Mouse (Mus musculus): ENCODE data around the gene Rasa2. TPM values are rescaled to one million over a fixed set of nuclear protein-coding genes. Genes with fewer than 3 reads are reported as not detected.
"Not testable (repeated sequence)": the region's sequence is repeated elsewhere in the genome, so short reads cannot be mapped to it uniquely, and the experiment has no call there.

Gene Rasa2
- polyA plus RNA-seq, 1 experiment from 2014 or later, result 12.3 TPM

DNA sequence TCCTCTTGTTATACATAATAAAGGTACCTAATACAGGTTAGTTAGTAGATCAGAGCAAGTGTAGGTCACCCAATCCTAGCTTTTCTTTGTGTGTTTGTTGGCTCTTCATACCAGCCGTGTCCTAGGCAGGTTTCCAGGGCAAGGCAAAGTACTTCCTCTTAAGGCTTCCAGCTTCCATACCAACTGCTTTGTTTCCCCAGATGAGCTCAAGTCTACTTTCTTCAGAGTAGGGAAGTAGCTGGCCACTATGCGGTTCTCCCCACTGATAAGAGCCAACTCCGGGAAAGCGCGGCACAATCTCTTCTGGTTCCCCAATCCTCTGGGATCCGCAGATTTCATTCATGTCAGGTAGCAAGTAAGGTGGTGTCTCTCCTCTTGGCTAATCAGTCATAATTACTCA, 72.3 kb downstream of the Rasa2 start:
- no peaks in the 10 kb centered on the region for H3K9me3 ChIP-seq
- no peaks in the 10 kb centered on the region for H3K4me1 ChIP-seq (replicated peaks)
- peaks cover 41% of the 10 kb centered on the region for H3K36me3 ChIP-seq
- H3K27ac ChIP-seq, result no peak overlapping the region
- H3K4me3 ChIP-seq, result no peak overlapping the region
- 91% methylated on average over 6 of the region's 6 CpGs for WGBS
- H3K27me3 ChIP-seq (ENCODE audit: insufficient read depth, poor library complexity, severe bottlenecking), result no peaks in the 10 kb centered on the region
- no peak for DNase-seq (ENCODE audit: low spot score)

DNA sequence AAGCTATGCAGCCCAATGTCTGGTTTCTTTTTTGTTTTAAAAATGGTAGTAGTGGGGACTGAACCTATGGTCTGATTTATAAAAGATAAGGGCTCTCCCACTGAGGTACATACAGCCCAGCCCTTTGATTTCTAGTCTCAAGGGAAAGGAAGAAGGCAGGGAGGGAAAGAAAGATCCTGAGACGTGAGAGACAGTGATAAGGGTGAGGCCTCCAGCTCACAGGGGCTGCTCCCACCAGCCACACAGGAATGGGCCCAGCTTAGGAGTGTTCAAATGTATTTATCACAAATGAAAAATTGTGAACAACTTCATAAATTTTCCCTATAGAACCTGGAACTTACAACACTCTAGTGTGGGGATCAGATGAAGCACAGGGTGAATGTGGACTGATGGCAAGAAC, 72.8 kb downstream of the Rasa2 start:
- Histone ChIP-seq H3K4me3 (no peak overlapping the region), H3K36me3 (peaks cover 36% of the 10 kb centered on the region), H3K9me3 (no peaks in the 10 kb centered on the region), H3K27me3 (ENCODE audit: insufficient read depth, poor library complexity, severe bottlenecking) (no peaks in the 10 kb centered on the region), H3K27ac (no peak overlapping the region), H3K4me1 (replicated peaks) (no peaks in the 10 kb centered on the region)
- 73% methylated on average over 1 of the region's 1 CpGs for WGBS
- DNase-seq (ENCODE audit: low spot score), result no peak

DNA sequence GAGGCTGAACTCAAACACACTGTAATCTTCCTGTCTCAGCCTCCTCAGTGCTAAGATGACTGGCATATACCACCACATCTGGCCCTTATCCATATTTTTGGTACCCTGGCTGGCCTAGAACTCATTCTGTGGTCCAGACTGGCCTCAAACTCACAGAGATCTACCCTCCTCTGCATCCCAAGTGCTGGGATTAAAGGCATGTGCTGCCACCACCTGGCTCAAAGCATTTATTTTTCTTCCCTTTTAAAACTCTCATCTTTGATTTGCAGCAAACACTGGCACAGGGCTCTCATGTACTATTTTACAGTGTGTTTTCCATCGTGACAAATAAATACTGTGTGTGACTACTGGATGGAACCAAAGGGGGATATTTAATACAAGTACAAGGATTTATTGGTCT, 77.3 kb downstream of the Rasa2 start:
- no peak overlapping the region for H3K4me3 ChIP-seq
- H3K27me3 ChIP-seq (ENCODE audit: insufficient read depth, poor library complexity, severe bottlenecking), result no peaks in the 10 kb centered on the region
- no peak overlapping the region for H3K27ac ChIP-seq
- no peaks in the 10 kb centered on the region for H3K9me3 ChIP-seq
- H3K36me3 ChIP-seq, result peaks cover 28% of the 10 kb centered on the region
- no peak for DNase-seq (ENCODE audit: low spot score)
- H3K4me1 ChIP-seq (replicated peaks), result no peaks in the 10 kb centered on the region
- WGBS, result 87% methylated on average over 1 of the region's 1 CpGs

DNA sequence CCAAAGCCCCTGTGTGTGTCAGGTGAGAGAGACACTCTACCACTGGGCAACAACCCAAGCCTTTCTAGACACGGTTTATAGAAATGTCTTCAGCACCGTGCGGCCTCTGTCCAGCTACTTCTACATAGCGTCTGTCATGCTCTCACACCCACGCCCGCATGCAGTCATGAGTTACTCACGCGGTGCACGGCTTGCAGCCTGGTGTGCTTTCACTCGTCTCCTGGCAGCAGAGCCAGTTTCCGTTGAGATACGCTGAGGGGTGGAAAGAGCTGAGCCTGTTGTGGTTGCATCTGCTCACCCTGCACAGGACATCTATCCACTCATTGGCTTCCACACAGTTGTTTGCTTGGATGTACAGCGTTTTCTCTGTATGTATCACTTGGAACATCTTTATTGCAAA, 86.0 kb downstream of the Rasa2 start:
- H3K4me1 ChIP-seq (replicated peaks), result 0 out of 2 replicates have a peak, but pooled peaks cover 6% of the 10 kb centered on the region
- H3K27me3 ChIP-seq (ENCODE audit: insufficient read depth, poor library complexity, severe bottlenecking), result no peaks in the 10 kb centered on the region
- no peak overlapping the region for H3K27ac ChIP-seq
- H3K9me3 ChIP-seq, result no peaks in the 10 kb centered on the region
- no peak for DNase-seq (ENCODE audit: low spot score)
- no peak overlapping the region for H3K4me3 ChIP-seq
- 95% methylated on average over 13 of the region's 13 CpGs for WGBS
- H3K36me3 ChIP-seq, result peaks cover 29% of the 10 kb centered on the region

DNA sequence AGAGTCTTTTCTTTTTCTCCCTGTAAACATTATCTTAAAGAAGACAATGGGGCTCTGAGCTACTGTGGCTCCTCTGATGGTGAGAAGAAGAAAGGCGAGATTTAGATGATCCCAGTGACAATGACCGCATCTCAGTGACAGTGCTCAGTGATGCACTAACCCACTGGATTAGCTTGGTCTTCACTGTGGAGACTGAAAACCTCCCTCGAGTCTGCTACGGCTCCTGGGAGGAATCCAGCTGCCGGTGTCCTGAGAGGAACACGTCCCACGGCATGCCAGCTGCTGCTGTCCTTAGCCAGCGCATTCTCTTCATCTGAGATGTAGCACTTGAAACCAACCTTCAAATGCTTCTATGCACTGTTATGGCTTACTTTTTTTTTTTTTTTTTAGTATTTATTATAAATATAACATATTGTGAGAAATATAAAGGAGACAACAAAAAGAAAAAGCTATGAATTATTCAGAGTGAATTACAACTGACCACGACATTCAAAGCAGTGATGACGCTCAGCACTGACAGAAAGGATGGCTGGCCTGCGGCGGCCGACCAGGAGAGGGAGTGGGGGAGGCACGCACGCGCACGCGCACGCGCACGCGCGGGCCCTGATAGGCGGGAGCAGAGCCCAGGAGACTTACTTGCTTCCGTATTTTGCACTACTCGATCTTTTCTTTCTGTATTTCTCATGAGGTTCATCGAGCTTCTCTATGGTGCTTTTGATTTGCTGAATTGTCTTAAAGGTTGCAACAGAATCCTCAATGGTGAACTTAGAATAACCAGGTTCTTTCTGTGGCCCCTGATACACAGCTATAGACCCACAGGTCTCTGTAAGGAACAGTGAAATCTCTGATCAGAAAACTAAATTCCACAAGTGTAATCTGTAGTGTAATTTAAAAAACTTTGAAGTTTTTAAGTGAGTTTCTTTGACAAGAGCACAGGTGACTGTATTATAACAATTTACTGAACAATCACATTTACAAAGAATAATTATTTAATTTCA, 87.5 kb downstream of the Rasa2 start:
- Histone ChIP-seq H3K9me3 (no peaks in the 10 kb centered on the region), H3K27ac (peak overlapping the region; percentile 29; the same call in 1 of the 2 replicates), H3K4me3 (peak overlapping the region; percentile 34), H3K36me3 (peaks cover 29% of the 10 kb centered on the region), H3K4me1 (replicated peaks) (0 out of 2 replicates have a peak, but pooled peaks cover 6% of the 10 kb centered on the region), H3K27me3 (ENCODE audit: insufficient read depth, poor library complexity, severe bottlenecking) (no peaks in the 10 kb centered on the region)
- WGBS, result 29% methylated on average over 27 of the region's 27 CpGs
- peak; percentile 77 for DNase-seq (ENCODE audit: low spot score)

DNA sequence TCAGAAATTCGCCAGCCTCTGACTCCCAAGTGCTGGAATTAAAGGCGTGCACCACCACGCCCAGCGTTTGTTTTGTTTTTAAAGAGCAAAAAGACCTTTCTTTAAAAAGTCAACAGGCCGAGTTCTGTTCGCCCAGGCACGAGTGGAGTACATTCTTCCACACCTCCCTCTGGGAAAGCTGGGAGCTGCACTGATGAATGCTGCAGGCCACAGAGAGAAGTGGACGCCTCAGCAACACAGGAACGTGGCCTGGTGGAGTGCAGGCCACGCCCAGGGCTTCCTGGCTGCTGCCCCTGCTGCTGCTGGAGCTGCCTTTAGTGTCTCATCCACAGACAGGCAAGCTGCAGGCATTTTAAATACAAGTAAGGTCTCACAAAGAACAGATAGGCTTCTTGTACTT, 92.5 kb downstream of the Rasa2 start:
- Histone ChIP-seq H3K27me3 (ENCODE audit: insufficient read depth, poor library complexity, severe bottlenecking) (no peaks in the 10 kb centered on the region), H3K36me3 (peaks cover 17% of the 10 kb centered on the region), H3K4me1 (replicated peaks) (peaks cover 17% of the 10 kb centered on the region), H3K9me3 (no peaks in the 10 kb centered on the region), H3K4me3 (no peak overlapping the region), H3K27ac (no peak overlapping the region)
- 65% methylated on average over 10 of the region's 10 CpGs for WGBS
- no peak for DNase-seq (ENCODE audit: low spot score)

DNA sequence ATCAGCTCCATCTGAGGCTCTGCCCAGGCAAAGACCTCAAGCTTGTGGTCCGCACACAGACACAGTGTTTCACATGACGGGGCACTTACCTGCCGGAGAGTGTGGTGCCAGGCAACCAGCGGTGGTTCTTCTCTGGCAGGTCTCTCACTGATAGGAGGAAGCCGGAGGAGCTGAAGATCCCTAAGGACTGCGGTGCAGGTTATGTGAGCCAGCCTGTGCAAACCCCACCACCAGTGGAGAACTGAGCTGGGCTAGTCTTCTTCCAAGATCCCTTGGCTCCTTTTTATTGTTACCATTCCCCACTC, 93.8 kb downstream of the Rasa2 start:
- WGBS, result 95% methylated on average over 6 of the region's 6 CpGs
- DNase-seq (ENCODE audit: low spot score), result no peak
- H3K27me3 ChIP-seq (ENCODE audit: insufficient read depth, poor library complexity, severe bottlenecking), result no peaks in the 10 kb centered on the region
- peaks cover 13% of the 10 kb centered on the region for H3K4me1 ChIP-seq (replicated peaks)
- no peak overlapping the region for H3K4me3 ChIP-seq
- peaks cover 13% of the 10 kb centered on the region for H3K36me3 ChIP-seq
- H3K9me3 ChIP-seq, result no peaks in the 10 kb centered on the region
- no peak overlapping the region for H3K27ac ChIP-seq

DNA sequence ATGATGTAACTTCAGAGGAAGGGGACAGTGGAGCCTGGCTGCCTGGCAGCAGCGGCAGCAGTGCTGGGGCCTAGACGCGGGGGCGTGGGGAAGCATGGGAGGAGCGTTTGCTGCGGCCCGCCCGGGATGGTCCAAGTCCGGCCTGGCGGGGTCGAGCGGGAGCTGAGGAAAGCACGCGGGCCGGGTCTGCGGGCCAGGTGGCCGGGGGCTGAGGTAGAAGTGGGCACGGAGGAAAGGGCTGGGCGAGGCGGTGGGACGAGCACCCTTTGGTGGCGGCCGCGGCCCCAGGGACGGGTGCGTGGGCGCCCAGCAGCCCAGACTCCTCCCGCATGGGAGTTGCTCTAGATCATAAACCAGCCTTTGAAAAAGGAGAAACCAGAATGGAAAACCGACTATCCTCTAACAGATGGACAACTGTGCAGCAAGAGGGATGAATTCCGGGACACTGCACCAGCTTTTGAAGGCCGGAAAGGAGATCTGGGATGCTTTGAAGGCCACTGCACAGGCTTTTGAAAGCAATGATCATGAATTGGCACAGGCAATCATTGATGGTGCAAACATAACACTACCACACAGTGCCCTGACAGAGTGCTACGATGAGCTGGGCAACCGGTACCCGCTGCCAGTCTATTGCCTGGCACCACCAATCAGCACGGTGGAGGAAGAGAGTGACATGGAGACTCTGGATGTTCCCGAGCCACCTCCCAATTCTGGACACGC, 94.4 kb downstream of the Rasa2 start:
- WGBS, result 30% methylated on average over 37 of the region's 37 CpGs
- Histone ChIP-seq H3K4me1 (replicated peaks) (peaks cover 13% of the 10 kb centered on the region), H3K4me3 (peak overlapping the region; percentile 47), H3K27ac (peak overlapping the region; percentile 80), H3K9me3 (no peaks in the 10 kb centered on the region), H3K27me3 (ENCODE audit: insufficient read depth, poor library complexity, severe bottlenecking) (no peaks in the 10 kb centered on the region), H3K36me3 (peaks cover 10% of the 10 kb centered on the region)
- peak; percentile 68 for DNase-seq (ENCODE audit: low spot score)

DNA sequence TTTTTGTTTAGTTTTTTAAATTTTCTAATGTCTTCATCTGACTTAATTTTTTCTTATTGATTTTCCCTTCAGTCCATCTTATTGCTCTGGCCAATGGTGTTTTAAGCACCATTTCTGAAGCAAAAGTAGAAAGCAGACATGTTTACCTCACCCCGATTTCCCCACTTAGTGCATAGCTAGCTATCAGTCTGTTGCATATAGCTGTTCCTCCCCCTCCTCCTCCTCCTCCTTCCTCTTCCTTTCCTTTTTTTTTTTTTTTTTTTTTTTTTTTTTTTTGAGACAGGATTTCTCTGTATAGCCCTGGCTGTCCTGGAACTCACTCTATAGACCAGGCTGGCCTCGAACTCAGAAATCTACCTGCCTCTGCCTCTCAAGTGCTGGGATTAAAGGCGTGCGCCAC, 95.3 kb downstream of the Rasa2 start:
- H3K4me1 ChIP-seq (replicated peaks), result peaks cover 13% of the 10 kb centered on the region
- not testable (repeated sequence) for H3K27ac ChIP-seq; DNase-seq (ENCODE audit: low spot score); H3K36me3 ChIP-seq; H3K4me3 ChIP-seq; H3K27me3 ChIP-seq (ENCODE audit: insufficient read depth, poor library complexity, severe bottlenecking); H3K9me3 ChIP-seq
- 94% methylated on average over 4 of the region's 4 CpGs for WGBS

DNA sequence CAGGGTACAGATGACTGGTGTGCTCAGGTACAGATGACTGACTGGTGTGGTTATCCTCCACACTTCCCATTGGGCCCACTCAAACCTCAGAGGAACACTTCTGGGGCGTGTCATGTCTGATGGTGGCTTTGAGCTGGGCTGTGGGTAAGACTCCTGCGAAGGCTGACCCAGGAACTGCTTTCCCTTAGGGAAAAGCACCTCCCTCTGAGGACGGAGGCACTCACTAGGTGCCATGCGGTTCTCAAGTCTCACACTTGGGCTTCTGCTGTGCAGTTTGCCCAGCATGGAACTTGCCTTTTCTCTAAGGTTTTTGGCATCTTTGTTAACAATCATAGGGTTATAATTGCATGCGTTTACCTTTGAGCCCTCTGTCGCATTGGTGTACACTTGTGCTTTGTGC, 96.0 kb downstream of the Rasa2 start:
- Histone ChIP-seq H3K9me3 (no peaks in the 10 kb centered on the region), H3K36me3 (0 out of 2 replicates have a peak, but pooled peaks cover 3% of the 10 kb centered on the region), H3K4me1 (replicated peaks) (peaks cover 17% of the 10 kb centered on the region), H3K4me3 (no peak overlapping the region), H3K27ac (no peak overlapping the region), H3K27me3 (ENCODE audit: insufficient read depth, poor library complexity, severe bottlenecking) (no peaks in the 10 kb centered on the region)
- DNase-seq (ENCODE audit: low spot score), result no peak
- 87% methylated on average over 6 of the region's 6 CpGs for WGBS

DNA sequence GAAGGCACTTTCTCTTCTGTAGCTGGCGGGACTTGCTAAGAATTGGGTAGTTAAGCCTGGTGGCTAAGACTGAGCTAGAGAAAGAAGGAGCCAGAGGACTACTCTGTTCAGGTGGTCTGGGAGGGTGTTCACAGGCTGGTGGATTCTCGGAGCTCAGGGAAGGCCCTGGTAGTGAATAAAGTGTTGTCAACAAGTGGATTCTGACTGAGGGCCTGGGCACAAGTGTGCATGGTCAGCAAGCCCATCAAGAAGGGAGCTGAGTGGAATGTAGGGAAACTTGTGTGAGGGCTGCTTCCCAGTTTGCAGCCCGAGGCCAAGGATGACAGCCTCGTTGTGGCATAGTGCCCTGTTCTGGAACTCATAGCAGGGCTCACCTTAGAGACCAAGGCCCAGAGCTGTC, 97.2 kb downstream of the Rasa2 start:
- H3K27me3 ChIP-seq (ENCODE audit: insufficient read depth, poor library complexity, severe bottlenecking), result no peaks in the 10 kb centered on the region
- H3K36me3 ChIP-seq, result 0 out of 2 replicates have a peak, but pooled peaks cover 3% of the 10 kb centered on the region
- no peak overlapping the region for H3K4me3 ChIP-seq
- no peaks in the 10 kb centered on the region for H3K9me3 ChIP-seq
- H3K4me1 ChIP-seq (replicated peaks), result peaks cover 21% of the 10 kb centered on the region
- 91% methylated on average over 4 of the region's 4 CpGs for WGBS
- DNase-seq (ENCODE audit: low spot score), result no peak
- H3K27ac ChIP-seq, result no peak overlapping the region

DNA sequence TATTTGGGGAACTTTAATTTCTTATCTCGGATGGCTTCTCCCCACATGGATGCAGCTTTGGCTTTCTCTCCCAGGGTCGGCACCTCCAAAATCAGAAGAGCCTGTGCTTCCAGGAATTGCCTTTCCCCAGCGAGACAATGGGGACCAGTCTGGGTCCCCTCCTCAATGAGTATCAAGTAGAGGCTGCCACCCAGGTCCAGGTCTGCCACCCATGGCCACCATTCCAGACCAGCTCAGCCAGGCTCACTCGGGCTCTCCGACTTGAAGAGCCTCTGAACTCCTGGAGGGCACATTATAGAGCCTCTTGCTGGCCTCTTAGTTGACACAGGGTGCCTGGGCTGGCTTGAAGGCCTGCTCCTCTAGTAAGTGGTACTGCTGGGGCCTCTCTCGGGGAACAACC, 97.9 kb downstream of the Rasa2 start:
- Histone ChIP-seq H3K27me3 (ENCODE audit: insufficient read depth, poor library complexity, severe bottlenecking) (no peaks in the 10 kb centered on the region), H3K4me3 (no peak overlapping the region), H3K27ac (no peak overlapping the region), H3K4me1 (replicated peaks) (peaks cover 21% of the 10 kb centered on the region), H3K9me3 (no peaks in the 10 kb centered on the region), H3K36me3 (no peaks in the 10 kb centered on the region)
- 81% methylated on average over 6 of the region's 6 CpGs for WGBS
- DNase-seq (ENCODE audit: low spot score), result no peak

DNA sequence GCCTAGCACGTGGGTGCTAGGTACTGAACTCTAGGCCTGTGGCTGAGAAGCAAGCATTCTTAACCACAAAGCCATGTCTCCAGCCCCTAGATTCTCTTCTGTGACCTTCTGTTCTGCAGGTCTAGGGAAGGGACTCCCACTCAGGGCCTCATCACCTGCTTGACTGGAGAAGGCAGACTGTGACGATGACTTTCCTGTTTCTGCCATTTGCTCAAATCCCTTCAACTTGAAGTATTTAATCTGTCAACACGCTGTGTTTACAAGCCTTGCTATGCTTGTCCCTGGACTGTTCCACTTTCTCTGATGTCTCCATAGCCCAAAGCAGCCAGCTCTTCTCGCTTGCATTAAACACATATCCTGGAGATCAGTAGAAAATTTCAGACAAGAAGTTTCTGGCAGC, 98.9 kb downstream of the Rasa2 start:
- WGBS, result 86% methylated on average over 4 of the region's 4 CpGs
- peaks cover 19% of the 10 kb centered on the region for H3K4me1 ChIP-seq (replicated peaks)
- H3K27ac ChIP-seq, result no peak overlapping the region
- no peaks in the 10 kb centered on the region for H3K36me3 ChIP-seq
- no peak for DNase-seq (ENCODE audit: low spot score)
- no peaks in the 10 kb centered on the region for H3K27me3 ChIP-seq (ENCODE audit: insufficient read depth, poor library complexity, severe bottlenecking)
- no peaks in the 10 kb centered on the region for H3K9me3 ChIP-seq
- no peak overlapping the region for H3K4me3 ChIP-seq

Measured in hindbrain, embryonic 10.5 days (tissue).